Mouse (Mus musculus): ENCODE measurements around the gene Gm10197.

DNA sequence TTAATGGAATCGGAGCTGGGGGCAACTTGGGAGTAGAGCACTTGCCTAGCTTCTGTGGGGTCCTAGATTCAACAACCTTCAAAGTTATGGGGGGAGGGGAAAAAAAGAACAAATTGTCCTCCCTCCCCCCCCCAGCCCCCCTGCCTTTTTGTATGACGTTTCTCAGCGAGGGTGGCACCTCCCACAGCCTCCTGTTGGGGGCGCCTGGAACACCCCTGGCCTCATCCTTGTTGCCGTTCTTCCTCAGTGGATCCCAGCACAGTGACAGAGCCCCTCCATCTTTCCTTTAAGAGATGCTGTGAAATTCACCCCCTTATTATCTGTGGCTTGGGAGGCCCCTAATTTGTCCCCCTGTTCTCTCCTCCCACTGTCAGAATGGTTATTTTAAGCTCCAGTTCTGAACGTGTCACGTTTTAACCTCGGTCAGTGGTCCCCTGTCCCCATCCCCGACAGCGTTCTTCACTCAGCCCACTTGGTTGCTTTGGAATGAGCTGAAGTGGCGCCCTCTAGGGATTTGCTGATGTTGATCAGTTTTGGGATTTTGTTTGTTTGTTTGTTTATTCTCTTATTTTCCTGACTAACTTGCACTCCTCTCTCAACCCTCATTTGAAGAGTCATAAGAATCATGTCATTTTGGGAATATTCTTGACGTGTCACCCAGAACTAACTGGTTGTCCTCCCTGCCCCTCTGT lies 31.3 kb upstream of the Gm10197 start:
- TF ChIP-seq POLR2A (IDR thresholded peaks at IDR 0.05; ENCODE audit: borderline replicate concordance, insufficient read depth, low read length) = no peak
- TF ChIP-seq CTCF (IDR thresholded peaks at IDR 0.05; ENCODE audit: borderline replicate concordance, insufficient read depth, low read depth, low read length) = no peak; the same call in 1 of the 2 replicates

All from cerebellum, adult 2 months (tissue).